Mouse (Mus musculus): ENCODE data around the gene Stt3a. TPM values are rescaled to one million over a fixed set of nuclear protein-coding genes. Genes with fewer than 3 reads are reported as not detected.
A peak's percentile ranks its signal among the peaks of the same experiment; 100 is the strongest.

The Stt3a gene
- polyA plus RNA-seq (2016; fragmentation: Nextera tagmentation; extraction: Ambion mirVana) = 169 and 198 TPM in 2 replicates

- H3K27ac ChIP-seq = peak within 1 kb of the TSS; percentile 88
- peak within 1 kb of the TSS; percentile 93 for H3K4me3 ChIP-seq
- DNase-seq (ENCODE audit: low spot score) = peak; percentile 94
- no peaks in the 10 kb centered on the region for H3K27me3 ChIP-seq (ENCODE audit: low read depth, poor library complexity, severe bottlenecking)
- H3K36me3 ChIP-seq = peaks cover 29% of the 10 kb centered on the region
- H3K4me1 ChIP-seq = peaks cover 15% of the 10 kb centered on the region
- H3K9me3 ChIP-seq (replicated peaks) = no peaks in the 10 kb centered on the region
- under 1% methylated on average over 60 of the region's 60 CpGs for whole genome bisulfite sequencing
Observed at GRCm38 (mm10) chr9:36767203-36768143, at the start of gene Stt3a. Stt3a (minus strand) TSS chr9:36767679.

GRCm38 (mm10) chr9:36814486-36814885, 47.0 kb upstream of the Stt3a start:
- Histone ChIP-seq H3K4me1 (no peaks in the 10 kb centered on the region), H3K4me3 (no peak overlapping the region), H3K36me3 (no peaks in the 10 kb centered on the region), H3K27me3 (ENCODE audit: low read depth, poor library complexity, severe bottlenecking) (no peaks in the 10 kb centered on the region), H3K9me3 (replicated peaks) (no peaks in the 10 kb centered on the region), H3K27ac (no peak overlapping the region)
- DNase-seq (ENCODE audit: low spot score) = no peak
- 82% methylated on average over 3 of the region's 3 CpGs for WGBS

- 88% methylated on average over 5 of the region's 5 CpGs for WGBS
- H3K4me1 ChIP-seq = peaks cover 11% of the 10 kb centered on the region
- H3K9me3 ChIP-seq (replicated peaks) = no peaks in the 10 kb centered on the region
- H3K27ac ChIP-seq = no peak overlapping the region
- H3K27me3 ChIP-seq (ENCODE audit: low read depth, poor library complexity, severe bottlenecking) = no peaks in the 10 kb centered on the region
- no peak for DNase-seq (ENCODE audit: low spot score)
- no peaks in the 10 kb centered on the region for H3K36me3 ChIP-seq
- no peak overlapping the region for H3K4me3 ChIP-seq
Observed at GRCm38 (mm10) chr9:36808126-36808785, 40.8 kb upstream of the Stt3a start.

- 72% methylated on average over 3 of the region's 3 CpGs for WGBS
- H3K27ac ChIP-seq = peak overlapping the region; percentile 40
- peaks cover 11% of the 10 kb centered on the region for H3K4me1 ChIP-seq
- H3K36me3 ChIP-seq = no peaks in the 10 kb centered on the region
- DNase-seq (ENCODE audit: low spot score) = no peak
- no peaks in the 10 kb centered on the region for H3K27me3 ChIP-seq (ENCODE audit: low read depth, poor library complexity, severe bottlenecking)
- no peak overlapping the region for H3K4me3 ChIP-seq
- H3K9me3 ChIP-seq (replicated peaks) = no peaks in the 10 kb centered on the region
Observed at GRCm38 (mm10) chr9:36805256-36805975, 37.9 kb upstream of the Stt3a start.

- no peak for DNase-seq (ENCODE audit: low spot score)
- Histone ChIP-seq H3K27ac (no peak overlapping the region), H3K4me1 (peaks cover 11% of the 10 kb centered on the region), H3K4me3 (no peak overlapping the region), H3K36me3 (no peaks in the 10 kb centered on the region), H3K27me3 (ENCODE audit: low read depth, poor library complexity, severe bottlenecking) (no peaks in the 10 kb centered on the region), H3K9me3 (replicated peaks) (no peaks in the 10 kb centered on the region)
- WGBS = 87% methylated on average over 3 of the region's 3 CpGs
Observed at GRCm38 (mm10) chr9:36803926-36804325, 36.4 kb upstream of the Stt3a start.

- Histone ChIP-seq H3K36me3 (no peaks in the 10 kb centered on the region), H3K9me3 (replicated peaks) (no peaks in the 10 kb centered on the region), H3K4me1 (peaks cover 11% of the 10 kb centered on the region), H3K27ac (no peak overlapping the region), H3K4me3 (no peak overlapping the region), H3K27me3 (ENCODE audit: low read depth, poor library complexity, severe bottlenecking) (no peaks in the 10 kb centered on the region)
- 80% methylated on average over 6 of the region's 6 CpGs for WGBS
- DNase-seq (ENCODE audit: low spot score) = no peak
Observed at GRCm38 (mm10) chr9:36803386-36803785, 35.9 kb upstream of the Stt3a start.

- H3K4me1 ChIP-seq = peaks cover 11% of the 10 kb centered on the region
- no peaks in the 10 kb centered on the region for H3K9me3 ChIP-seq (replicated peaks)
- WGBS = 91% methylated on average over 3 of the region's 3 CpGs
- no peaks in the 10 kb centered on the region for H3K36me3 ChIP-seq
- H3K27me3 ChIP-seq (ENCODE audit: low read depth, poor library complexity, severe bottlenecking) = no peaks in the 10 kb centered on the region
- no peak overlapping the region for H3K27ac ChIP-seq
- H3K4me3 ChIP-seq = no peak overlapping the region
- DNase-seq (ENCODE audit: low spot score) = no peak
Observed at GRCm38 (mm10) chr9:36802951-36803350, 35.5 kb upstream of the Stt3a start.

- no peak overlapping the region for H3K4me3 ChIP-seq
- 88% methylated on average over 2 of the region's 2 CpGs for WGBS
- H3K36me3 ChIP-seq = no peaks in the 10 kb centered on the region
- DNase-seq (ENCODE audit: low spot score) = no peak
- no peak overlapping the region for H3K27ac ChIP-seq
- H3K27me3 ChIP-seq (ENCODE audit: low read depth, poor library complexity, severe bottlenecking) = no peaks in the 10 kb centered on the region
- H3K9me3 ChIP-seq (replicated peaks) = no peaks in the 10 kb centered on the region
- H3K4me1 ChIP-seq = peaks cover 11% of the 10 kb centered on the region
Observed at GRCm38 (mm10) chr9:36801961-36802360, 34.5 kb upstream of the Stt3a start.

GRCm38 (mm10) chr9:36796781-36797555, 29.5 kb upstream of the Stt3a start, which contains the start of gene Ei24:
Ei24 (minus strand) TSS chr9:36797393.
- Histone ChIP-seq H3K9me3 (replicated peaks) (no peaks in the 10 kb centered on the region), H3K4me1 (peaks cover 13% of the 10 kb centered on the region), H3K36me3 (peaks cover 9% of the 10 kb centered on the region), H3K4me3 (peak within 1 kb of the TSS; percentile 75), H3K27me3 (ENCODE audit: low read depth, poor library complexity, severe bottlenecking) (no peaks in the 10 kb centered on the region), H3K27ac (peak within 1 kb of the TSS; percentile 92)
- peak; percentile 96 for DNase-seq (ENCODE audit: low spot score)
- WGBS = under 1% methylated on average over 66 of the region's 66 CpGs

- Histone ChIP-seq H3K27me3 (ENCODE audit: low read depth, poor library complexity, severe bottlenecking) (no peaks in the 10 kb centered on the region), H3K9me3 (replicated peaks) (no peaks in the 10 kb centered on the region), H3K36me3 (peaks cover 16% of the 10 kb centered on the region), H3K27ac (peak overlapping the region; percentile 92; the same call in 1 of the 2 replicates), H3K4me3 (peak overlapping the region; percentile 75), H3K4me1 (peaks cover 13% of the 10 kb centered on the region)
- DNase-seq (ENCODE audit: low spot score) = no peak
- 23% methylated on average over 5 of the region's 5 CpGs for WGBS
Observed at GRCm38 (mm10) chr9:36796224-36796623, 28.7 kb upstream of the Stt3a start.

- Histone ChIP-seq H3K4me1 (peaks cover 13% of the 10 kb centered on the region), H3K27me3 (ENCODE audit: low read depth, poor library complexity, severe bottlenecking) (no peaks in the 10 kb centered on the region), H3K9me3 (replicated peaks) (no peaks in the 10 kb centered on the region), H3K36me3 (peaks cover 23% of the 10 kb centered on the region), H3K4me3 (no peak overlapping the region), H3K27ac (no peak overlapping the region)
- 85% methylated on average over 1 of the region's 1 CpGs for WGBS
- no peak for DNase-seq (ENCODE audit: low spot score)
Observed at GRCm38 (mm10) chr9:36795556-36795955, 28.1 kb upstream of the Stt3a start.

GRCm38 (mm10) chr9:36794487-36794886, 27.0 kb upstream of the Stt3a start:
- no peak overlapping the region for H3K27ac ChIP-seq
- peaks cover 34% of the 10 kb centered on the region for H3K36me3 ChIP-seq
- no peak overlapping the region for H3K4me3 ChIP-seq
- 83% methylated on average over 2 of the region's 2 CpGs for WGBS
- H3K27me3 ChIP-seq (ENCODE audit: low read depth, poor library complexity, severe bottlenecking) = no peaks in the 10 kb centered on the region
- H3K4me1 ChIP-seq = peaks cover 13% of the 10 kb centered on the region
- no peaks in the 10 kb centered on the region for H3K9me3 ChIP-seq (replicated peaks)
- DNase-seq (ENCODE audit: low spot score) = no peak
